Mouse (Mus musculus) limb, embryonic 14.5 days (tissue): ENCODE measurements around the gene P4hb. TPM values are rescaled to one million over a fixed set of nuclear protein-coding genes. Genes with fewer than 3 reads are reported as not detected.

Experiments
- ATAC-seq: fragments of 200-750 bp; cut with Nextera tagmentation; 2 replicates; pipeline ENCODE4 v1.8.0; 2017; ENCODE audit warnings: low read depth, moderate number of reproducible peaks, moderate TSS enrichment; ENCODE audit not compliant: low FRiP score
- DNase-seq: peaks from one replicate; pipeline ENCODE4 v3.0.0-alpha.2; 2015; ENCODE audit warnings: low spot score
- H3K27ac ChIP-seq: fragments of 300-500 bp; sonication (generic); replicated peaks from 2 replicates; pipeline ENCODE4 v1.5.1; 2014; ENCODE audit warnings: low read depth, mild to moderate bottlenecking, low read length, moderate library complexity, mixed read lengths
- H3K27me3 ChIP-seq: fragments of 300-500 bp; sonication (generic); 2 replicates; pipeline ENCODE4 v1.6.1; 2014; ENCODE audit warnings: low read length, mixed read lengths; ENCODE audit not compliant: control insufficient read depth, insufficient read depth
- H3K36me3 ChIP-seq: fragments of 300-500 bp; sonication (generic); 2 replicates; pipeline ENCODE4 v1.6.1; 2014; ENCODE audit warnings: mild to moderate bottlenecking, low read length, moderate library complexity, mixed read lengths; ENCODE audit not compliant: control insufficient read depth, insufficient read depth
- H3K4me1 ChIP-seq: fragments of 300-500 bp; sonication (generic); 2 replicates; pipeline ENCODE4 v1.6.1; 2014; ENCODE audit warnings: antibody characterized with exemption, low read length, mixed read lengths; ENCODE audit not compliant: control insufficient read depth, insufficient read depth
- H3K4me2 ChIP-seq: fragments of 300-500 bp; sonication (generic); replicated peaks from 2 replicates; pipeline ENCODE4 v1.6.1; 2014; ENCODE audit warnings: low read depth, mild to moderate bottlenecking, low read length, moderate library complexity; ENCODE audit not compliant: severe bottlenecking
- H3K4me3 ChIP-seq: fragments of 300-500 bp; sonication (generic); replicated peaks from 2 replicates; pipeline ENCODE4 v1.5.1; 2014; ENCODE audit warnings: low read length
- H3K9ac ChIP-seq: fragments of 300-500 bp; sonication (generic); 2 replicates; pipeline ENCODE4 v1.6.1; 2014; ENCODE audit warnings: mild to moderate bottlenecking, low read depth, low read length, moderate library complexity; ENCODE audit not compliant: severe bottlenecking
- H3K9me3 ChIP-seq: fragments of 300-500 bp; sonication (generic); 2 replicates; pipeline ENCODE4 v1.6.1; 2016; ENCODE audit warnings: low read length; ENCODE audit not compliant: control insufficient read depth
- POLR2A ChIP-seq: fragments of 200-500 bp; IDR thresholded peaks from 2 replicates; pipeline ENCODE4 v1.8.0; 2012; ENCODE audit warnings: inconsistent platforms, mild to moderate bottlenecking, moderate library complexity, borderline replicate concordance; ENCODE audit not compliant: insufficient read depth, insufficient read length; ENCODE audit errors: extremely low read depth
- WGBS: fragments of 180-500 bp; shearing (Covaris S2); extraction: QIAGEN DNeasy Blood & Tissue Kit; methylation state at CpG from one replicate; pipeline ENCODE4 v1.1.7; 2014; 5-methylcytosine and 5-hydroxymethylcytosine counted together
- polyA plus RNA-seq, 2 experiments: library from polyadenylated mRNA; depleted of rRNA in 1 of 2; stranded (reverse) in 1 of 2; unstranded in 1 of 2; fragments of >200 nt; fragmentation: Nextera tagmentation in 1 of 2; extraction: Ambion mirVana in 1 of 2; gene quantifications; 2 replicates each; pipeline versions ENCODE4 v1.2.1 to v1.2.3; 2012 to 2014

The P4hb gene
- polyA plus RNA-seq, 2 experiments, result 645 to 988 TPM

GRCm38 (mm10) chr11:120578694-120579243 lies 5.7 kb upstream of the P4hb start:
- peaks cover 25% of the 10 kb centered on the region for H3K4me1 ChIP-seq
- no peak overlapping the region for H3K4me2 ChIP-seq
- H3K9ac ChIP-seq, result 0 out of 2 replicates have a peak overlapping the region, but pooled peaks have one; percentile 85
- H3K27ac ChIP-seq, result no peak overlapping the region
- H3K4me3 ChIP-seq, result no peak overlapping the region
- H3K9me3 ChIP-seq, result no peaks in the 10 kb centered on the region
- 80% methylated on average over 11 of the region's 11 CpGs for WGBS
- DNase-seq (no peak), ATAC-seq (no peak)
- H3K36me3 ChIP-seq, result peaks cover 34% of the 10 kb centered on the region
- no peaks in the 10 kb centered on the region for H3K27me3 ChIP-seq
- no peak for TF ChIP-seq POLR2A

GRCm38 (mm10) chr11:120578024-120578693 lies 5.1 kb upstream of the P4hb start:
- H3K9ac ChIP-seq, result 0 out of 2 replicates have a peak overlapping the region, but pooled peaks have one; percentile 4
- peaks cover 33% of the 10 kb centered on the region for H3K36me3 ChIP-seq
- no peak overlapping the region for H3K4me3 ChIP-seq
- H3K27me3 ChIP-seq, result no peaks in the 10 kb centered on the region
- no peak overlapping the region for H3K4me2 ChIP-seq
- 83% methylated on average over 10 of the region's 10 CpGs for WGBS
- no peak for ATAC-seq
- H3K9me3 ChIP-seq, result no peaks in the 10 kb centered on the region
- no peak for TF ChIP-seq POLR2A
- DNase-seq, result no peak
- no peak overlapping the region for H3K27ac ChIP-seq
- peaks cover 25% of the 10 kb centered on the region for H3K4me1 ChIP-seq

- DNase-seq, result peak; percentile 51
- 0 out of 2 replicates have a peak overlapping the region, but pooled peaks have one; percentile 4 for H3K9ac ChIP-seq
- no peak for TF ChIP-seq POLR2A
- no peaks in the 10 kb centered on the region for H3K9me3 ChIP-seq
- WGBS, result 87% methylated on average over 7 of the region's 7 CpGs
- H3K4me1 ChIP-seq, result peaks cover 24% of the 10 kb centered on the region
- ATAC-seq, result no peak
- H3K27me3 ChIP-seq, result no peaks in the 10 kb centered on the region
- peaks cover 33% of the 10 kb centered on the region for H3K36me3 ChIP-seq
- no peak overlapping the region for H3K4me3 ChIP-seq
- no peak overlapping the region for H3K27ac ChIP-seq
- no peak overlapping the region for H3K4me2 ChIP-seq
Measured at GRCm38 (mm10) chr11:120577211-120578023, 4.4 kb upstream of the P4hb start.

GRCm38 (mm10) chr11:120576365-120576981 lies 3.4 kb upstream of the P4hb start:
- H3K36me3 ChIP-seq, result peaks cover 36% of the 10 kb centered on the region
- DNase-seq (no peak), ATAC-seq (no peak)
- H3K4me1 ChIP-seq, result peaks cover 20% of the 10 kb centered on the region
- no peak overlapping the region for H3K9ac ChIP-seq
- TF ChIP-seq POLR2A, result no peak
- 81% methylated on average over 3 of the region's 3 CpGs for WGBS
- no peak overlapping the region for H3K4me3 ChIP-seq
- no peaks in the 10 kb centered on the region for H3K9me3 ChIP-seq
- H3K27me3 ChIP-seq, result no peaks in the 10 kb centered on the region
- no peak overlapping the region for H3K4me2 ChIP-seq
- H3K27ac ChIP-seq, result no peak overlapping the region

GRCm38 (mm10) chr11:120575940-120576339 lies 2.9 kb upstream of the P4hb start:
- DNase-seq (no peak), ATAC-seq (no peak)
- peaks cover 41% of the 10 kb centered on the region for H3K36me3 ChIP-seq
- H3K4me2 ChIP-seq, result no peak overlapping the region
- H3K9ac ChIP-seq, result no peak overlapping the region
- H3K4me1 ChIP-seq, result peaks cover 26% of the 10 kb centered on the region
- no peaks in the 10 kb centered on the region for H3K9me3 ChIP-seq
- H3K4me3 ChIP-seq, result no peak overlapping the region
- no peak for TF ChIP-seq POLR2A
- H3K27me3 ChIP-seq, result no peaks in the 10 kb centered on the region
- H3K27ac ChIP-seq, result no peak overlapping the region
